Mouse (Mus musculus) c-Kit-negative CD71-positive TER-119-positive erythroid progenitor cells, embryonic 14.5 days (primary cell): ENCODE measurements around the gene Pomgnt2.
A peak's percentile ranks its signal among the peaks of the same experiment; 100 is the strongest.
"Not testable (repeated sequence)": the region's sequence is repeated elsewhere in the genome, so short reads cannot be mapped to it uniquely, and the experiment has no call there.

Experiments used
- DNase-seq: peaks from one replicate; pipeline ENCODE4 v3.0.0-alpha.2; 2013; ENCODE audit warnings: low read depth, low spot score

The Pomgnt2 gene

GRCm38 (mm10) chr9:121997010-121997409 lies at the start of gene Pomgnt2:
Gene Pomgnt2 (minus strand): TSS chr9:121997110.
- no peak for DNase-seq

GRCm38 (mm10) chr9:122039848-122040247 lies 42.9 kb upstream of the Pomgnt2 start:
- no peak for DNase-seq

GRCm38 (mm10) chr9:122038631-122039030 lies 41.7 kb upstream of the Pomgnt2 start:
- DNase-seq: no peak

- DNase-seq: no peak
Observed at GRCm38 (mm10) chr9:122036496-122037054, 39.7 kb upstream of the Pomgnt2 start.

- DNase-seq: no peak
Observed at GRCm38 (mm10) chr9:122035807-122036206, 38.9 kb upstream of the Pomgnt2 start.

- DNase-seq: no peak
Observed at GRCm38 (mm10) chr9:122034949-122035348, 38.0 kb upstream of the Pomgnt2 start.

- DNase-seq: no peak
Observed at GRCm38 (mm10) chr9:122032071-122032470, 35.2 kb upstream of the Pomgnt2 start.

- no peak for DNase-seq
Observed at GRCm38 (mm10) chr9:122030706-122031105, 33.8 kb upstream of the Pomgnt2 start.

- DNase-seq: no peak
Observed at GRCm38 (mm10) chr9:122029765-122030164, 32.9 kb upstream of the Pomgnt2 start.

GRCm38 (mm10) chr9:122027914-122028745 lies 31.2 kb upstream of the Pomgnt2 start:
- no peak for DNase-seq

- no peak for DNase-seq
Observed at GRCm38 (mm10) chr9:122027081-122027913, 30.4 kb upstream of the Pomgnt2 start.

- DNase-seq: no peak
Observed at GRCm38 (mm10) chr9:122025855-122026590, 29.1 kb upstream of the Pomgnt2 start.

- DNase-seq: no peak
Observed at GRCm38 (mm10) chr9:122024419-122024818, 27.5 kb upstream of the Pomgnt2 start.

- DNase-seq: no peak
Observed at GRCm38 (mm10) chr9:122023873-122024272, 27.0 kb upstream of the Pomgnt2 start.

GRCm38 (mm10) chr9:122022776-122023175 lies 25.9 kb upstream of the Pomgnt2 start:
- DNase-seq: no peak

GRCm38 (mm10) chr9:122021581-122021980 lies 24.7 kb upstream of the Pomgnt2 start:
- no peak for DNase-seq

- DNase-seq: not testable (repeated sequence)
Observed at GRCm38 (mm10) chr9:122021171-122021570, 24.3 kb upstream of the Pomgnt2 start.

GRCm38 (mm10) chr9:122020321-122020720 lies 23.4 kb upstream of the Pomgnt2 start:
- no peak for DNase-seq

- DNase-seq: no peak
Observed at GRCm38 (mm10) chr9:122018782-122019395, 22.0 kb upstream of the Pomgnt2 start.

- DNase-seq: no peak
Observed at GRCm38 (mm10) chr9:122018079-122018478, 21.2 kb upstream of the Pomgnt2 start.

GRCm38 (mm10) chr9:122014241-122014667 lies 17.3 kb upstream of the Pomgnt2 start:
- DNase-seq: peak; percentile 49
